8 mouse cellular contexts compared by ENCODE assay signal in genomic region chr2:90848331-90848730, GRCm38 (mm10). TPM values are rescaled to one million over a fixed set of nuclear protein-coding genes. Genes with fewer than 3 reads are reported as not detected.
DNase-seq lines count a peak whose midpoint lies in the region; ATAC-seq and TF ChIP-seq lines count a peak whose summit lies in the region.

No protein-coding gene starts in this region.

- H3K27me3 ChIP-seq in lung, embryonic 15.5 days: no peaks in the 10 kb centered on the region
- H3K27me3 ChIP-seq in forebrain, postnatal 0 days (ENCODE audit: insufficient read depth, low read length): no peaks in the 10 kb centered on the region
- no peaks in the 10 kb centered on the region for H3K27me3 ChIP-seq in liver, embryonic 13.5 days
- H3K27me3 ChIP-seq in stomach, embryonic 16.5 days (ENCODE audit: control insufficient read depth, insufficient read depth, low read length): no peaks in the 10 kb centered on the region

- H3K9me3 ChIP-seq in lung, embryonic 15.5 days: no peaks in the 10 kb centered on the region
- no peaks in the 10 kb centered on the region for H3K9me3 ChIP-seq in forebrain, postnatal 0 days (ENCODE audit: low read length)
- H3K9me3 ChIP-seq in liver, embryonic 13.5 days (replicated peaks): no peaks in the 10 kb centered on the region
- no peaks in the 10 kb centered on the region for H3K9me3 ChIP-seq in stomach, embryonic 16.5 days (replicated peaks; ENCODE audit: control insufficient read depth, low read length)

- ATAC-seq in lung, embryonic 15.5 days (ENCODE audit: borderline replicate concordance, extremely low read depth, low FRiP score, low TSS enrichment): no peak
- no peak for ATAC-seq in forebrain, postnatal 0 days
- no peak for ATAC-seq in liver, embryonic 13.5 days (ENCODE audit: low read depth)
- ATAC-seq in stomach, embryonic 16.5 days (ENCODE audit: insufficient read depth, low FRiP score): no peak
- no peak for ATAC-seq in erythroid progenitor cell, adult 5-6 weeks (replicated peaks; ENCODE audit: low FRiP score, poor library complexity, severe bottlenecking)

- no peak for DNase-seq in lung, postnatal 10 days
- no peak for DNase-seq in forebrain, postnatal 0 days
- DNase-seq in liver, embryonic 13.5 days: no peak
- no peak for DNase-seq in right cerebral cortex, postnatal 4 days
- DNase-seq in adrenal gland, postnatal 10 days: no peak

- H3K4me1 ChIP-seq in lung, embryonic 15.5 days: peaks cover 16% of the 10 kb centered on the region
- peaks cover 17% of the 10 kb centered on the region for H3K4me1 ChIP-seq in forebrain, postnatal 0 days (ENCODE audit: insufficient read depth)
- peaks cover 41% of the 10 kb centered on the region for H3K4me1 ChIP-seq in liver, embryonic 13.5 days (replicated peaks)
- H3K4me1 ChIP-seq in stomach, embryonic 16.5 days (ENCODE audit: control insufficient read depth, insufficient read depth, low read length): peaks cover 16% of the 10 kb centered on the region; the same call in 1 of the 2 replicates

- H3K9ac ChIP-seq in lung, embryonic 15.5 days: peak overlapping the region; percentile 76
- no peak overlapping the region for H3K9ac ChIP-seq in forebrain, postnatal 0 days
- peak overlapping the region; percentile 92; the same call in 1 of the 2 replicates for H3K9ac ChIP-seq in liver, embryonic 13.5 days
- no peak overlapping the region for H3K9ac ChIP-seq in stomach, embryonic 16.5 days (ENCODE audit: low read length)

- H3K4me3 ChIP-seq in lung, embryonic 15.5 days: peak overlapping the region; percentile 68
- H3K4me3 ChIP-seq in forebrain, postnatal 0 days (ENCODE audit: low read depth, low read length): peak overlapping the region; percentile 94
- H3K4me3 ChIP-seq in liver, embryonic 13.5 days (replicated peaks): peak overlapping the region; percentile 90
- H3K4me3 ChIP-seq in stomach, embryonic 16.5 days (replicated peaks; ENCODE audit: low read length): peak overlapping the region; percentile 92; the same call in 1 of the 2 replicates

- H3K27ac ChIP-seq in lung, embryonic 15.5 days: no peak overlapping the region
- H3K27ac ChIP-seq in forebrain, postnatal 0 days (ENCODE audit: low read depth, low read length): no peak overlapping the region
- no peak overlapping the region for H3K27ac ChIP-seq in liver, embryonic 13.5 days
- H3K27ac ChIP-seq in stomach, embryonic 16.5 days (ENCODE audit: low read length): no peak overlapping the region

- peaks cover 31% of the 10 kb centered on the region for H3K36me3 ChIP-seq in lung, embryonic 15.5 days
- H3K36me3 ChIP-seq in forebrain, postnatal 0 days (ENCODE audit: insufficient read depth): peaks cover 27% of the 10 kb centered on the region
- peaks cover 32% of the 10 kb centered on the region for H3K36me3 ChIP-seq in liver, embryonic 13.5 days
- peaks cover 9% of the 10 kb centered on the region for H3K36me3 ChIP-seq in stomach, embryonic 16.5 days (ENCODE audit: control insufficient read depth, insufficient read depth, low read length)

- TF ChIP-seq CTCF in forebrain, postnatal 0 days (IDR thresholded peaks at IDR 0.05; ENCODE audit: low read depth): no peak

- 70% methylated on average over 5 of the region's 5 CpGs for WGBS in lung, embryonic 15.5 days
- WGBS in forebrain, postnatal 0 days: 83% methylated on average over 5 of the region's 5 CpGs
- WGBS in liver, embryonic 13.5 days (ENCODE audit: insufficient replicate concordance): 88% methylated on average over 5 of the region's 5 CpGs
- 85% methylated on average over 5 of the region's 5 CpGs for WGBS in stomach, embryonic 16.5 days

- peak overlapping the region; percentile 77 for H3K4me2 ChIP-seq in lung, embryonic 15.5 days
- H3K4me2 ChIP-seq in forebrain, postnatal 0 days (ENCODE audit: low read depth): peak overlapping the region; percentile 77
- H3K4me2 ChIP-seq in liver, embryonic 13.5 days: peak overlapping the region; percentile 82
- H3K4me2 ChIP-seq in stomach, embryonic 16.5 days (ENCODE audit: low read depth, low read length): peak overlapping the region; percentile 63

RNA-seq across cellular contexts. Expression of gene Mtch2, which starts 1.4 kb away (rescaled TPM):
- 208 and 209 TPM in 2 replicates for polyA plus RNA-seq in lung, embryonic 15.5 days (2015; fragmentation: Nextera tagmentation; extraction: Ambion mirVana)
- 106 and 120 TPM in 2 replicates for total RNA-seq in forebrain, postnatal 0 days (2014; rRNA removed)
- 222 and 224 TPM in 2 replicates for polyA plus RNA-seq in forebrain, postnatal 0 days (2015; fragmentation: Nextera tagmentation; extraction: Ambion mirVana)
- 152 and 154 TPM in 2 replicates for polyA plus RNA-seq in liver, embryonic 13.5 days (2015; fragmentation: Nextera tagmentation; extraction: Ambion mirVana)
- 221 and 238 TPM in 2 replicates for polyA plus RNA-seq in stomach, embryonic 16.5 days (2015; fragmentation: Nextera tagmentation; extraction: Ambion mirVana)
- total RNA-seq in erythroid progenitor cell, adult 5-6 weeks (2015; ENCODE audit: low replicate concordance): 55.3 and 63.1 TPM in 2 replicates
- total RNA-seq in erythroid progenitor cell, adult 5-6 weeks (2017; ENCODE audit: low replicate concordance): 50.0 and 56.9 TPM in 2 replicates
- 100 to 1,000 TPM; 412 to 444 TPM for total RNA-seq in adrenal gland, postnatal 10 days (2021)

RNA-seq across cellular contexts. Expression of gene C1qtnf4, which starts 37.3 kb away (rescaled TPM):
- 4.0 TPM in 2 replicates for polyA plus RNA-seq in lung, embryonic 15.5 days (2015; fragmentation: Nextera tagmentation; extraction: Ambion mirVana)
- total RNA-seq in forebrain, postnatal 0 days (2014; rRNA removed): 201 and 252 TPM in 2 replicates
- 185 and 189 TPM in 2 replicates for polyA plus RNA-seq in forebrain, postnatal 0 days (2015; fragmentation: Nextera tagmentation; extraction: Ambion mirVana)
- 3.0 and 4.4 TPM in 2 replicates for polyA plus RNA-seq in liver, embryonic 13.5 days (2015; fragmentation: Nextera tagmentation; extraction: Ambion mirVana)
- 5.3 and 5.7 TPM in 2 replicates for polyA plus RNA-seq in stomach, embryonic 16.5 days (2015; fragmentation: Nextera tagmentation; extraction: Ambion mirVana)
- not detected in 2 replicates for total RNA-seq in erythroid progenitor cell, adult 5-6 weeks (2015; ENCODE audit: low replicate concordance)
- total RNA-seq in erythroid progenitor cell, adult 5-6 weeks (2017; ENCODE audit: low replicate concordance): not detected in 2 replicates
- 1 to 10 TPM; 3.3 to 4.8 TPM for total RNA-seq in adrenal gland, postnatal 10 days (2021)

RNA-seq across cellular contexts. Expression of gene Kbtbd4, which starts 56.2 kb away (rescaled TPM):
- 36.8 and 37.8 TPM in 2 replicates for polyA plus RNA-seq in lung, embryonic 15.5 days (2015; fragmentation: Nextera tagmentation; extraction: Ambion mirVana)
- total RNA-seq in forebrain, postnatal 0 days (2014; rRNA removed): 49.5 and 59.4 TPM in 2 replicates
- polyA plus RNA-seq in forebrain, postnatal 0 days (2015; fragmentation: Nextera tagmentation; extraction: Ambion mirVana): 54.3 and 60.3 TPM in 2 replicates
- polyA plus RNA-seq in liver, embryonic 13.5 days (2015; fragmentation: Nextera tagmentation; extraction: Ambion mirVana): 17.5 and 21.0 TPM in 2 replicates
- 29.7 and 32.4 TPM in 2 replicates for polyA plus RNA-seq in stomach, embryonic 16.5 days (2015; fragmentation: Nextera tagmentation; extraction: Ambion mirVana)
- 9.0 and 11.3 TPM in 2 replicates for total RNA-seq in erythroid progenitor cell, adult 5-6 weeks (2015; ENCODE audit: low replicate concordance)
- total RNA-seq in erythroid progenitor cell, adult 5-6 weeks (2017; ENCODE audit: low replicate concordance): 6.2 and 8.1 TPM in 2 replicates
- total RNA-seq in adrenal gland, postnatal 10 days (2021): 10 to 100 TPM; 24.6 to 26.6 TPM

RNA-seq across cellular contexts. Expression of gene Ndufs3, which starts 56.3 kb away (rescaled TPM):
- 199 and 207 TPM in 2 replicates for polyA plus RNA-seq in lung, embryonic 15.5 days (2015; fragmentation: Nextera tagmentation; extraction: Ambion mirVana)
- 156 and 190 TPM in 2 replicates for total RNA-seq in forebrain, postnatal 0 days (2014; rRNA removed)
- 248 and 283 TPM in 2 replicates for polyA plus RNA-seq in forebrain, postnatal 0 days (2015; fragmentation: Nextera tagmentation; extraction: Ambion mirVana)
- 156 and 162 TPM in 2 replicates for polyA plus RNA-seq in liver, embryonic 13.5 days (2015; fragmentation: Nextera tagmentation; extraction: Ambion mirVana)
- polyA plus RNA-seq in stomach, embryonic 16.5 days (2015; fragmentation: Nextera tagmentation; extraction: Ambion mirVana): 221 and 234 TPM in 2 replicates
- 54.1 and 60.9 TPM in 2 replicates for total RNA-seq in erythroid progenitor cell, adult 5-6 weeks (2015; ENCODE audit: low replicate concordance)
- 19.4 and 20.4 TPM in 2 replicates for total RNA-seq in erythroid progenitor cell, adult 5-6 weeks (2017; ENCODE audit: low replicate concordance)
- 100 to 1,000 TPM; 692 to 778 TPM for total RNA-seq in adrenal gland, postnatal 10 days (2021)

Comparison
In these comparisons a context has a peak if more than half of its experiments do, and no peak if none do; other contexts are left out.
1. H3K9ac ChIP-seq: peak in lung, embryonic 15.5 days (single experiment) and liver, embryonic 13.5 days (single experiment); none in forebrain, postnatal 0 days (single experiment) and stomach, embryonic 16.5 days (single experiment).
2. RNA of gene C1qtnf4, which starts 37.3 kb away (polyA plus RNA-seq): 185 to 189 TPM in forebrain, postnatal 0 days; 5.3 to 5.7 TPM in stomach, embryonic 16.5 days, 3.0 to 4.4 TPM in liver, embryonic 13.5 days and 4.0 TPM in lung, embryonic 15.5 days; every median in the first group is over 10 times any median in the second.
3. Peak in every context shown above with its lines, with median percentiles within 50 percentile points of each other: H3K4me2 ChIP-seq and H3K4me3 ChIP-seq.